Mouse (Mus musculus) lung, postnatal 14 days (tissue): ENCODE measurements at regions not wholly inside any gene's neighbourhood (a gene's known extent, or its start where the extent isn't known, plus 50 kb on each side); places are given as distances from the start of the nearest gene placed in this dataset.

ENCODE experiments used
- DNase-seq: peaks from one replicate; pipeline ENCODE4 v3.0.0; 2021

DNA sequence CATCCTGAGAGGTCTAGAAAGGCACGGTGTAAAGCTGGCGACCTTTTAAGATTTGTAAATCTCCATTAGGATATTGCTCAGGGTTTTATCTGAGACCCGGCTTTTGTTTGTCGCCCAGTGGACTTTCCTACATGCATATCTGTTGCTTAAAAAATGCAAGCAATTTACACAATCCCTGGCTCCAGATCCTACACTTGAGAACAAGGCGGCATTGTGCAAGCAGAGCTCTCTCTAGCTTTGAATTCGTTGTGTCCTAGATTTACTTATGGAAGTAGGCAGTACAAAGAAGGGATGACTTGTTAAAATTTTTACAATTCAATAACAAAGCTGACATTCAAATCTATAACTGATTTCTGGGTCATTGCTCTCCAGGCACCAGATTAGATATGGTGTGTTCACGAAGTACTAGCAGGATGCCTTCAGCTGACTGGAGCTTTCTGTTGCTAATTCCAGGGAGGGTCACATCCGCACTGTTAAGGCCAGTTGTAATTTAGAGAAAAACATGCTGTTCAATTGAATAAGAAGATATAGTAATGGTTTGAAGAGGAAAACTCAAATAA is 62.2 kb upstream of the Teddm2 start:
- peak; percentile 5 for DNase-seq

DNA sequence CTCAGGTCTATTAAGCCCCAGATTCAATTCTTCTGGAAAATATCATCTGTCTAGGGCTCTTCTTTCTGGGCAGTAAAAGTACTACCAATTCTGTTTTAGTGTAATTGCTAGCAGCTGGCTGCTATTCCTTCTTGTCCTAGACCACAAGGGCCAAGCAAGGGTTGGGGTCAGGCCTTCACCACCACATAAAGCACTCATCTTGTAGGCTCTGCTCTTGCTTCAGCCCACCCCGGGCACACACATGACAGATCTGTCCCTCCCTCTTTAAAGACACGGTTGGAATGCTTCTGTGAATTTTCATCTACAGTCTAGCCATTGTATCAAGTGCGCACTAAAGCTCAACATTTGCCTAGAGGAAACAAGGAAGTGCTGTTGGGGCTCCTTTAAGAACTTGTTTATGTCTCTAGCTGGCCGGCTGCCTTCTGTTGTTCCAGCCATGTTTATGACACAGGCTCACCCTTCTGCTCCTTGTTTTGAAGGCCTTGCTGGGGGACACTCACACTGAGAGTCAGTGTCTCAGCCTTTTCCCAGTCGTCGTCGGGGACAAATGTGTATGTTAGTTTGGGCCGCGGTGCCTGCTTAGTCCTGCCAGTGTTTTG is 63.8 kb upstream of the Teddm2 start:
- DNase-seq = peak; percentile 50

DNA sequence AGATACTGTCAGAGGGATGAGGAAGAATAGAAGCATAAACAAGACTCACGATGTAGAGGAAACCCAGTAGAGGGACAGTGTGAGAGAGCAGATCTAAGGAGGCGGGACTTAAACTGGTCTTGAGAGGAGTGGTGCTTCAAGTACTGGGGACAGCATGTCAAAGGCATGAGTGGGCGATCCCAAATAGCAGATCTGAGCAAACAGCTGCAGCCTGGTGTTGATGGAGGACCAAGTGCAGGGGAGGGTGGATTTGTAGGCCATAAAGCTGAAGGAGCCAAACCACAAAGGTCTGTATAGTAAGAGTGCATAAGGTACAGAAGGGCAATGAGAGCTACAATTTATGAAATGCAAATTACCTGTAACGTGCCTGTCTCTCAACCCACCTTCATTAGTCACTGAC is 69.4 kb upstream of the Teddm2 start:
- DNase-seq = no peak

DNA sequence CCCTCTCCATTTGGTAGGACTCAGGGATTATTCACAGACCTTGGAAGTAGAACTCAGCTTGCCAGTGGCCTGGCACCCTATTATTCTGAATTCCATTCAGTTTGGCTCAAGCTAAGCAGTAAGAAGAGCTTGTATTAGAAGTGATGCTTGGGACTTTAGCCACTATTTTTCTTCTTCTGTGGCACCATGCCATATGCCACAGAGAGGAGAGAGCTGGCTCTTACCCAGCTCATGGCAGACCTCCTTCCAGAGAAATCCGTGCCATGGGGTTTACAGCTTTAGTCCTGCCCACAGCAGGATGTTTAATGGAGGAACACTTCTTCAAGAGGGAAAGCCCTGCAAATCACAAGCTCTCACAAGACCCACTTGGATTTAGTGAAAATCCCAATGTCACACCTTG is 74.3 kb upstream of the Teddm2 start:
- no peak for DNase-seq

DNA sequence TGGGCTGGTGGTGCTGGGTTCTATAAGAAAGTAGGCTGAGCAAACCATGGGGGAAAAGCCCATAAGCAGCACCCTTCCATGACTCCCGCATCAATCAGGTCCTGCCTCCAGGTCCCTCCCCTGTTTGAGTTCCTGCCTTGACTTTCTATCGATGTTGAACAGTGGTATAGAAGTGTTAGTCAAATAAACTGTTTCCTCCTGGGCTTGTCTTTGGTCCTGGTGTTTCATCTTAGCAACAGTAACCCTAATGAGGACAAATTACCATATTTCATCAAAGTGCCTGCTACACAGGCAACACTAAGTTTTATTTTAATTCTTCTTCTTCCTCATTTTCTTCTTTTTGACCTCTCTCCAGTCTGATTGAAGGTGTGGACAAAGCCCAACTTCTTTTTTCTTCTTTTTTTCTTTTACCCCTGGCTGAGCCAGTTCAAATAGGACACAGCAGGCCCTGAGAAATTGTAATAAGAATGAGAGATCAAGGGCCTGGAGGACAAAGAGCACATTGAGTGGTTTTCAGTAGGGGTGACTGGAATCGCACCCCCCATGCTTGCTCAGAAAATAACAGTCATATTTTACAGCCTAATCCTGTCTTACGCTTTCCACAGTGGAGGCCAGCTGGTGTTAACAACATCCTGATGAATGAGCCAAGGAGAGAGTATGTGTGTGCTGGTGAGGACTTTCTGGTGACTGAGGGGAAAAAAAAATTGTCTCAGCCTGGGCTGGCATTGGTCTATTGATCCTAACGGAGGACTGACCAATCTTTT is 78.1 kb upstream of the Teddm2 start:
- DNase-seq = no peak

DNA sequence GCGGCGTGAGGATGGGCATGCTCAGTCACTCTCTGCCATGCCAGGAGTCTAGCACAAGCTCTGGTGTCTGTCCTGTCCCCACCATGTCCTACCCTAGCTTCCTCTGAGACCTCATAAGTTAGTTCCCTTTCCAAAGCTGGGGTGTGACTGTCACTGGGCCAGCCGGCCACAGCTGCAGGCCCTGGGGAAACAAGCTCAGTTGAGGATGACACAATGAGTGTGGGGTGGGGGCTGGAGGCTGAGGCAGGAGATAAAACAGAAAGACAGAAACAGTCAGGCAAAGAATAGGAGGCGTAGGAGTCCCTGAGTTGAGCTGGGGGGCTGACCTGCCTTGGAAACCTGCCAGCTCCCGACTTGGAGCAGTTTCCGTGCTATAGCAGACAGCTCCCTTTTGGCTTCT is 80.9 kb upstream of the Teddm2 start:
- peak; percentile 32 for DNase-seq

DNA sequence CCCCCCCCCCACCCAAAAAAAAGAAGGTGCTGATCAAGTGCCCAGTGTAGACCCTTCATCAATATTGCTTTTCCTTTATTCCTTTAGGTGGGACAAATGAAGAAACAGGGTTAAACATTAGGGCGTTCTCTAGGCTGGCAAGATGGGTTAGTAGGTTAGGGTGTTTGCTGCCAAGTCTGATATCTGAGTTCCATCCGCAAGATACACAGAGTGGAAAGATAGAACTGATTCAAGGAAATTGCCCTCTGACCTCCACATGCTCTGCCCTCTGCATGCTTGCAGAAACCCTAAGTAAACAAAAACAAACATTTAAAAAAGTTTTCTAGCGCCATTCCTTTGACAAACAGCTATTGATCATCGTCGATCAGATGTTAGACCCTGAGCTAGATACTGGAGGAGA is 85.6 kb upstream of the Teddm2 start:
- DNase-seq = no peak

DNA sequence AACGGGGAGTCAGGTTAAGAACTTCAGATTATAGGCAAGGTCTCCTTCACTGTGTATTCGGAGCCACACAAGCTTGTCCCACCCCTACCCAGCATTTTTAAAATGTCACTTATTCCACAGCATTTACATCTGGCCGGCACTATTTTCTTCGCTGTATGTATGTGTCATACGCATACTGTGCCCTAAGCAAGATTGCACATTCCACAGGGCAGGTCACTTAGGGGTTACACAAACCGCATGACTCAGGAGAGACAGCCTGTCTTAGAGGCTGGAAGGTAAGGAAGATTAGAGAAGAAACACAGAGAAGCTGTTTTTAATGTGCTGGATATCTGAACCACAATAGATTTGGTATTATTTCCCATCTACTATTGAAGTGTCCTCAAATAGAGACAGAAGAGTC is 86.6 kb upstream of the Teddm2 start:
- no peak for DNase-seq

DNA sequence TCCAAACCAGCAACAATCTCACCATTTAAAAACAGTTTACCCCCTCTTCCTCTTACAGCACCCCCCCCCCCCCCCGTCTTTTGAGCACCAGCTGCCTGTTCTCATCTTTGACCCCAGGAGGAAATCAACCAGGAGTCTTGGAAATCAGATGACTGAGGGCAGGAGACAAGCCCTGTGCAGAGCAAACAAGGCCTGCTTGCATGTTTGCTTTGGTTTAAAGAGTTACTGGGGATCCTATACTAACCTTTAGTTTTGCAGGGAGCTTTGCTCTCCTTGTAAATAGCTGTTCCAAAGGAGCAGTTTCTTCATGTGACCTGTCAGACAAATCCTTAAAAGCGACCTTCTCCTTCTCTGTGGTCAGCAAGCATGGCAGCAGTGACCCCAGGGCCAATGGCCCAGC is 88.3 kb upstream of the Teddm2 start:
- DNase-seq = no peak

DNA sequence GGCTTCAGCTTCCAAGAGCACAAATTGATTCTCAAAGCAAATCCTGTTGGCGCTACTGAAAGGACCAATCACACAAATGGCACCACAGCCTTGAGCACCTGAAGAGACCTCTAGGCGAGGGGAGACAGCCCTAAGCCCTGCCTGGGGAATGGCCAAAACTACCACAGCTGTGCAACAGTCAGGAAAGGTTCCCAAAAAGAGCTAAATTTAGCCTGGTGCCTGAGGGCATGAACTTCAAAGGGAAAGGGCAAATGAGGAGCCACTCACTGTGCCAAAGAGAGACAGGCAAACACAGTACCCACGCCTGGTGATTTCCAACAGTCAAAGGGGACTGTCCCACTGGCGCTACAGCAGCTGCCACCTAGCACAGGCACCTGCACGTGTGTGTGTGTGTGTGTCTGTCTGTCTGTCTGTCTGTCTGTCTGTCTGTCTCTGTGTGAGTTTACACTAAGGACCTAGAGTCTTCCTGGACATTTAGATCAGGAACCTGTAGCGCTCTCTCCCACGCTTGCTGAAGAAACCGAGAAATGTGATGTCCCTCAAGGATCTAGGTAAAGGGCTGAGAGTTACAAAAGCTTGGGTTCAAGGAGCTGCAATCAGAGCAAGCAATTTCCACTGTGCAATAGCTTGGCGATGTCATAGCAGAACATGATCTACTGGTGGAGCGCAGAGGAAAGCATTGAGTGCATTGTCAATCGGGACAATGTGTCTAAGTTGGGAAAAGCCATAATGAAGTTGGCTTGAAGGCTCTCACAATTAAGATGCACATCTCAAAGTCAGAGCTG is 90.8 kb upstream of the Teddm2 start:
- DNase-seq = no peak

DNA sequence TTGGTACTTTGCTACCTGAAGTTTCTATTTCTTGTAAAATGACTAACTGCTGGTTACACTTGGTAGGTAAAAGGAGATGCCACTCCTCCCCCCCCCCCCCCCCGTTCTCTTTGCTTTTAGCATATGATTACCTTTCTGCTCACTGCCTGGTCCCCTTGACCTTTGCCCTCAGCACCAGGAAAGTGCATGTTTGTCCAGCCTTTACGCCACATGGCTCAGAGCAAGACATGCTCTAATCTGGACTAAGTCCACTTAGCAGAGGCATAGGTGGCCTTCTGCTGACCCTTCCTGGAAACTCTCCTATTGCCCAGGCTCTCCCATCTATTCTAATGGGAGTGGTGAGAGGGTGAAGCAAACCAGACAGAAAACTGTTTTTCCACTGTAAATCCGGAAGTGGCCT is 92.4 kb upstream of the Teddm2 start:
- no peak for DNase-seq

DNA sequence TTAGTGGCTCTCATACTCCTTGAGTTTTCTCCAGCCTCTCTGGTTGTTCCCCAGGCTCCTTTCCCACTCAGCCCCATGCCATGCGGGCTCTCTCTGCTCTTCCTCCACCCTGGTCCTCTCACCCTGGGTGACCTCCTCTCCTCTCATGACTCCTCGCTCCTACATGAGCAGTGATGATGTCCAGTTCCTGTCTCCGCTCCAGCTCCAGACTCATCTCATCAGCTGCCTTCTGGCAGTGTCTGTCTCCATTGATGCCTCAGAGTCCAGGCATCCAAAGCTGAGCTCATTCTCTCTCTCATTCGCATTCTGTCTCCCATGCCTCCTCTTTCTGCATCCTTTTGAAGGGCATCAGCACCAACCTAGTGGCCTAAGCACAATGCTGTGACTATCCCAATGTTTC is 94.8 kb upstream of the Teddm2 start:
- DNase-seq = no peak

DNA sequence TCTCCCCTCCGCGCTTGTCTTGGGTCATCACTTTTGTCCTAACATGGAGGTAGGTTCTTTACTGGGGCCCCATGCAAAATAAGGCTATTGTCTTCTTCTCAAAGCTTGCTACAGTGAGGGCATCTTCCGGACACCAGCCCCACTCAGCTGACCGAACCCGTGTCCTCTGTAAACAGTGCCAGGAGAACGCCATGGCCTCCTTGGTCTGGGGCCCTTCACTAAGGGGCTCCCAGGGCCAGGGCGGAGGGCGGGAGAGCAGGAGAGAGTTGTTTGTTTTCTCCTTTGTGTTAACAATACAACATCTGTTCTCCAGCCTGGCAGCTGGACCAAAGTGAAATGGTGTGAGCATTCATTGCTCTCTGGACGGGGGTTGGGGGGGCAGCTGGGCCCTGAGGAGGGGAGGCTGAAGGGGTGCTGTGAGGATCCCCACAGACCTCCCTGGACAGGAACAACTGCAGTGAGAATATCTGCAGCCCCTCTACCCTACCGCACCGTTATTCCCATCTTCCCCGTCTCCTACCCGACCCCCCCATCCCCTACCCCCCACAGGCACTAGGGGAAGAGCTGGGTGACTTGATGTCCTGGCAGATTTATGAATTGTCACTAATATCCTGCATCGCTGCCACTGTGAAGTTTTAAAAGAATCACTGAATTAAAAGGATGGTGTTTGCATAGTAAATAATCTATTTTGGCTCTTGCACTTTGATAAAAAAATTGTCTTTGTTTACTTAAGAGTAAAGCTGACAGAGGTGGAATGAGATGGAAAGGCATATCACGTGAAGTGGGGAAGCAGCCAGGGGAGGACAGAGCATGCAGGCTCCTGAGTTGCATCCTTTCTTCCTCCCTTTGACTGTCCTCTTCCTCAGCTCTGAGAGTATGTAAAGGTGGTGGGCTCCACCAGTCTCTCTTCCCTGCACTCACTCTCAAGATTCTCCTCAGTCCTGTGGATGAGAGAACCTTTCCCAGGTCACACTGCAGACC is 97.5 kb upstream of the Teddm2 start:
- no peak for DNase-seq

DNA sequence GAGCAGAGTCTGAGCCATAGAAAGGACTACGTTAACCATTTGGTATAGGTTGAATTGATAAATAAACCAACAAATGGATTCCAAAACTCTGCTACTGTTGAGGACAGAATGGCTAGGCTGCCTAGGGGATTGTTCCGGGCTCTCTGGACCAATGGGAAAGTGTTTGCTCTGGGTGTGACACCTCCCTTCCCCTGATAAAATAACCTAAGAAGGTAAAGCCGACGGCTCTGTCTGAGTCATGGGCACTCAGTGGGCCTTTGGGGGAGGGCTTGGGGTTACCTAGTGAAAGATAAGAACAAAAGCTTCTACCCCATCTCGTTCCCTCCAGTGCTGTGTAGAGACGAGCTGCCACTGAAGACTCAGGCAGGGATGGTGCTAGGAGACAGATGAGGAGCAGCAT is 99.7 kb upstream of the Teddm2 start:
- no peak for DNase-seq

DNA sequence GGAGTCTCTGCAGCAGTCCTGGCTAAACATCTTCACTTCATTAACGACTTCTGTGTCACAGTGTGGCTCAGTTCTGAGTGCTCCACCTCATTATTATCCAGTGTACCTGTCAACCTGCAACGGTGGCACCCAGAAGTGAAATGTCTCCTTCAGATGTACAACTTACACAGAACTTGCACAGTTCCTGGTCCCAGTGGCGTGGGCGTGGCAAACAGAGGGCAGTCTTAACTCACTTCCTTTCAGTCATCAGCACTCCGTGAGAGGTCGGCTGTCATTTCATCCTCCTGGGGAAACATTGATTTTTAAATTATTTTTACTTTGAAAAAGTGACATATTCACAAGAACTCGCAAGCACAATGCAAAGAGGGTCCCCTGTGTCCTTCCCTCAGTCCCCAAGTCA is 103.6 kb upstream of the Teddm2 start:
- no peak for DNase-seq

DNA sequence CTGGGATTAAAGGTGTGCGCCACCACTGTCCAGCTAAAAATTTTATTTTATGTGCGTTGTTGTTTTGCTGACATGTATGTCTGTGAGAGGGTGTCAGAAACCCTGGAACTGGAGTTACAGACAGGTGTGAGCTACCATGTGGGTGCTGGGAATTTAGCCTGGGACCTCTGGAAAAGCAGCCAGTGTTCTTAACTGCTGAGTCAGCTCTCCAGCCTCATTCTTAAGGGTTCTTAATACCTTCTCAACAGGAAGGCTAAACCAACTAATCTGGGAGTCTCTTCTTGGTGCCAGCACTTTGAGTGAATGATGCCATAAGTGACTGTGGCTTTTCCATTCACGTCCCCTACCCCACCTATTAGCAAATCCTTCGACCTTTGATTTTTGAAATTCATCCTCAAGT is 104.6 kb upstream of the Teddm2 start:
- DNase-seq = no peak

DNA sequence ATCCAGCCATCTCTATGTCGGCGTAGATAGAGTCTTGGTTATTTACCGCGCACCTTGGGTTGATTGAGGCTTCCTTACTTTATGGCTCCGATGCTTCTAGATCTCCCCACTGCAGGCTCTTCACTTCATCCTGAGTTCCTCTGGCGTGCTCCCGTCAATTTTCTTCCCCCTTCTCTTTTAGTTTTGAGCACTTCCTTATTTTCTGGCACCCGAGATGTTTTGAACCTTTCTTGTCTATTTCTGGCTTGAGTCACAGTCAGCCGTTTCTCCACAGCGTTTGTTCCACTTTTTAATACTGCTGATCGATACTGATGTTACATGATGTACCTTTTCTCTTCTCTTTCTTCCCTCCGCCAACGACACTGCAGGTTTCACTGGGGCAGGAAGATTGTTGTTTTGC is 106.0 kb upstream of the Teddm2 start:
- DNase-seq = no peak

DNA sequence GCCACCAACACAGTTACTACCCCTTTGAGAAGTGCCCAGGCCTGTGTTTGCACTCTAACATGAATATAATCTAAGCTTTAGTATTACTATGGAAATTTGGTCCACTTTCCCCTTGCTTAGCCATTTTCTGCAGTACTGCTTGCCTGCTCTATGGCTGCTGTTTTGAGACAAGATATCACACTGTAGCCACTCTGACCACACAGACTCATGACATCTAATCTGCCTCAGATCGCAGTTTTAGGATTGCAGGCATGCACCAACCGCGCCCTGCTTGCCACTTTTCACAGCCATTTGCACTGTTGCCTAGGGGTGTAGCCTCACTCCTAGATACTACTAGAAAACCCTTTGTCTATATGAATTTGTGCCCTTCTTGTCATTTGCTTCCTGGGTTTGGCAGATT is 107.4 kb upstream of the Teddm2 start:
- no peak for DNase-seq

DNA sequence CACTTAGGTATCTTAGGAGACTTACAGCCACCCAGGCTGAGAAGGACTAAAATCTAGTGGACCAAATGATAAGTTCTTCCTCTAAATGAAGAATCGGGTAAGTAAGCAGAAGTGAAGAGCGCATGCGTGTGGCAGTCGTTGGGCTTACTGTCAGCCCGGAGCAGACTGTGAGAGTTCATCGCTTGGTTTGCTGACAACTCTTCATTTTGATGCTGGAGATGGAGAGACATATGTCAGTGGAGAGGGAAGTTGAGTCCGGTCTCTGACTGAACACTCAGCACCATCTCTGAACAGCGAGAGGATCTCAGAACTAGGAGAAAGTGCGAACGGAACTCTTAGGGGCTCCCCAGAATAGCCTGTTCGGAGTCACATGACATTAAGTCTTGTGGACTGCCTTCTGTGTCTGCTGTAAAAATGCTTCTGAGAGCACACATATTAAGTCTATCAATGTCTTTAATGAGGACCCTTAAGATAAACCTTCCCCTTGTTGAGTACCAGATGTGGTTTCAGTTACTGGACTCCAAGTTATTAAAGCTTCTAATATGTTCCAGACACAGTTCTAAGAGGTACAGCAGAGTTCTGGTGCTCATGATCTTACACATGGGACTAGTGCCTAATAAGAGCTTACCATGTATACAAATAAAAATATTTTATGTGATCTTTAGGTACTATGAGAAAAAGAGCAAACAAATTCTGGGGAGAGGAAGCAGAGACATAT is 108.7 kb upstream of the Teddm2 start:
- DNase-seq = no peak

DNA sequence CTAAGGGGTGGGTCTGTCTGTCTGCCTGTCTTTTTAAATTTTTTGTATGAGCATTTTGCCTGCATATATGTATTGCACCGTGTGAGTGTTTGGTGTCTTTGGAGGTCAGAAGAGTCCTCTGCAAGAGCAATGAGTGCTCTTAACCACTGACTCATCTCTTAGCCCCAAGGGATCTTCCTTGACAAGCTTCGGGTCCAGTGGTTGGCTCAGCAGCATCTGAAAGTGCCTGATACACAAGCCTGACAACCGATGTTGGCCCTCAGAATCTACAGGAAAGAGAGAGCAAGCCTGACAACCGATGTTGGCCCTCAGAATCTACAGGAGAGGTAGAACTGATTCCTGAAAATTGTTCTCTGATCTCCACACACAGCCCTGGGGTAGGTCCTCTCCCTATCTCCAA is 110.7 kb upstream of the Teddm2 start:
- no peak for DNase-seq

DNA sequence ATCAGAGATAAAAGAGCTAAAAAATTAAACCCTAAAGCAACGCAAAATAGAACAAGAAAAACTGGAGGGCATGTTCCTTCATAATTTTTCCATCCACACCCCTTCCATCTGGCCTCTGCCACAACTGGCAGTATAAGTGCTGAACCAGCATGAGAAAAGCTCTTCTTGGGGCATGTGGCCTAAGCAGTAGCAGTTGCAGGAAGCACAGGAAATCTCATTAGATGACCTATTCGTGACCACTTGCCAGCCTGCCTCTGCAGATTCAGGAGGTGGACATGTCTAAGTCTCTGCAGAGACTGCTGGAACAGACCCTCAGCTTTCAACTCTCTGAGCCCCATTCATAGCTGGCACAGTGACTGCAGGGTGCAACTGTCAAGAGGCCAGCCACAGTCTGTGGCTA is 116.5 kb upstream of the Teddm2 start:
- DNase-seq = no peak

DNA sequence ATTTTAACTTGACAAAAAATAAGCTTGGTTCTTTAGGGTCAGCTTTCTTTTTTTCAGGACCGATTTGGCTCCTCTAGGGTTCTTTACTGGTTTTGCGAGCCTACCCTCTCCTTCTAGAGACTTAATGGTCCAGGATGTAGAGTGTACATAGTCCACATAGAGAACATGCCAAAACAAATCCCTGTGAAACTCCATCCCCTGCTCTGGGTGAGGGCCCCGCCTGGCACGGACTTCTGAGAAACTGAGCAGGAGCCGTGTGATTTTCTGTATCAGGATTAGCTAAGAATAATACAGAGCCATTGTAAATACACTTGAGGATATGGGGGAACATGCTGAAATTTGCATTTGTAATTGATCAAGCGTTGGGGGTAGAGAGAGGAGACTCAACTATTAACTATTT is 118.2 kb upstream of the Teddm2 start:
- no peak for DNase-seq
